Mouse (Mus musculus): ENCODE measurements around the gene Akt1.

Akt1 gene

GRCm38 (mm10) chr12:112628197-112628596 lies 46.5 kb downstream of the Akt1 start:
- DNase-seq (ENCODE audit: low read depth, low spot score), result no peak

- no peak for DNase-seq (ENCODE audit: low read depth, low spot score)
These were observed 47.4 kb downstream of the Akt1 start for GRCm38 (mm10) chr12:112627097-112627881.

GRCm38 (mm10) chr12:112626455-112626854 lies 48.2 kb downstream of the Akt1 start:
- no peak for DNase-seq (ENCODE audit: low read depth, low spot score)

- no peak for DNase-seq (ENCODE audit: low read depth, low spot score)
These were observed 49.0 kb downstream of the Akt1 start for GRCm38 (mm10) chr12:112625700-112626099.

GRCm38 (mm10) chr12:112623742-112624141 lies 50.9 kb downstream of the Akt1 start:
- DNase-seq (ENCODE audit: low read depth, low spot score), result peak; percentile 61

GRCm38 (mm10) chr12:112621900-112622299 lies 52.8 kb downstream of the Akt1 start:
- no peak for DNase-seq (ENCODE audit: low read depth, low spot score)

GRCm38 (mm10) chr12:112620354-112621061 lies 54.2 kb downstream of the Akt1 start:
- DNase-seq (ENCODE audit: low read depth, low spot score), result peak; percentile 42

- peak; percentile 85 for DNase-seq (ENCODE audit: low read depth, low spot score)
These were observed 54.9 kb downstream of the Akt1 start, which contains the start of gene Adssl1 for GRCm38 (mm10) chr12:112619686-112620353. Gene Adssl1, plus strand, starts transcription at chr12:112620045.

- peak; percentile 53 for DNase-seq (ENCODE audit: low read depth, low spot score)
These were observed 55.6 kb downstream of the Akt1 start for GRCm38 (mm10) chr12:112618981-112619685.

- DNase-seq (ENCODE audit: low read depth, low spot score), result peak; percentile 78
These were observed 56.7 kb downstream of the Akt1 start for GRCm38 (mm10) chr12:112617898-112618380.

- DNase-seq (ENCODE audit: low read depth, low spot score), result peak; percentile 54
These were observed 57.5 kb downstream of the Akt1 start for GRCm38 (mm10) chr12:112617184-112617583.

GRCm38 (mm10) chr12:112616668-112617067 lies 58.0 kb downstream of the Akt1 start:
- no peak for DNase-seq (ENCODE audit: low read depth, low spot score)

GRCm38 (mm10) chr12:112609031-112609430 lies 65.7 kb downstream of the Akt1 start:
- DNase-seq (ENCODE audit: low read depth, low spot score), result no peak

GRCm38 (mm10) chr12:112606998-112607397 lies 67.7 kb downstream of the Akt1 start:
- DNase-seq (ENCODE audit: low read depth, low spot score), result no peak

- peak; percentile 65 for DNase-seq (ENCODE audit: low read depth, low spot score)
These were observed 68.9 kb downstream of the Akt1 start for GRCm38 (mm10) chr12:112605766-112606165.

GRCm38 (mm10) chr12:112604709-112605649 lies 69.7 kb downstream of the Akt1 start:
- DNase-seq (ENCODE audit: low read depth, low spot score), result no peak

GRCm38 (mm10) chr12:112604022-112604421 lies 70.7 kb downstream of the Akt1 start:
- no peak for DNase-seq (ENCODE audit: low read depth, low spot score)

Data from CD4-positive helper T cell, adult 2 months (primary cell).